Mouse (Mus musculus) layer of hippocampus, adult 6 months (tissue): Measurements from ENCODE around the gene Ddx60. TPM values are rescaled to one million over a fixed set of nuclear protein-coding genes. Genes with fewer than 3 reads are reported as not detected.

ENCODE experiments used
- long read RNA-seq, 2 experiments: library from polyadenylated mRNA; unstranded; transcript quantifications; one replicate each; pipeline ENCODE4 v2.0.0; 2019 to 2020
- polyA plus RNA-seq: library from polyadenylated mRNA; unstranded; fragments of <200 nt; fragmentation: Nextera tagmentation; gene quantifications from 2 replicates; pipeline ENCODE4 v1.2.3, GENCODE M21; 2021

Gene Ddx60
- polyA plus RNA-seq: 0.23 and 0.41 TPM in 2 replicates
- long read RNA-seq, experiment 1, partial matches to known transcripts: 1 of 2 reads
- long read RNA-seq, experiment 1, other reads (novel, unspliced or antisense): 1 of 2 reads
- long read RNA-seq, experiment 2: 0 reads

DNA sequence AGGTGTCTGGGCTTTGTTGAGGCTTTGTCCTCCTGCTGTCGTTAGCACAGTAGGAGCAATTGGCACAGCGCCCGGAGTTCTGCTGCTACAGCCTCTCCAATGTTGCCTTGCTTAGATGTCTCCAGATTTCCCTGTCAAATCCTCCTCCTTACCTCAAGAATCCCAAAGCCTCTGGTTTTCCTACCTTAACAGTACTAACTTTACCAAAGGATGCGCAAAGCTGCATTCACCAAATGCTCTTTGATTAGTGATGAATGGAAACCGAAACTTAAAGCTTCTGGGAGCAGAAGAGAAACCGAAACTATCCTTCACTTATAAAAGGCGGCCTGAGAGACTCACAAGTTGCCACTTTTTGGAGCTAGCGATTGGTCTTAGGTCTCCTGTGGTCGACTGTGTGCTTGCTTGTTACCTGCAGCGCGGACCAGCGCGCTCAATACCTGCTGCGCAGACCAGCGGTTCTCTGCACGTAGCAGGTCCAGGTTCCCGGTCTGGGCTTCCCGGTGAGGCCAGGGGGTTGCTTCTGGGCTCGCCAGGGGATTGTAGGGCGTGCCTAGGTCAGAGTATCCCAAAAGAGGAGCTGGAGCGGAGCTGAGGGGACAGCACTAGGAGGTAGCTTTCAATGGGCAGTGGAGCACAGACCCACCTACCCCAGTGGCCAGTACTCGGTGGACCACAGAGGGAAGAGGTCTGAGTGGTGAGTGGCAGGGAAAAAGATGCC is at the start of gene Ddx60:
Ddx60 (plus strand) TSS at position 311 of the 718 bp plus-strand sequence.

DNA sequence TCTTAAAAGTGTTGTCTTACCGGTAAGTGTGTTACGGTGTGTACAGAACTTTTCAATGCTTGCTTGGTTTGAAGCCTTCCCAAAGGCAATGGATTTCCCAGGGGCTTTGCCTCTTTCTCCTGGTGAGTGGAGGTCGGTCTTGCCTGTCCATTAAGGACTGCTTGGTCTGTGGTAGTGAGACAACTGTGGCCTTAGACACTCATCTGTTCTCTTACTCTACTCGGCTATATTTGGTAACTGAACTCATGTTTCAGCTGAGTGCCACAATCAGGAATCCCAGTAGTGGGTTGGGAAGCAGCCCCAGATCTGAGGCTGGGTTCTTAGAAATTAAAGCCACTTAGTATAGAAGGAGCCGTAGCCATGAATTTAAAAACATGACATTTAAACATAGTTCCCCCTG is 25.4 kb upstream of the Ddx60 start, which contains the start of gene Palld:
Palld (minus strand) TSS at position 170 of the 400 bp plus-strand sequence.

Other genes starting within 250 kb of the Ddx60 start
- gene Palld, start 25.4 kb upstream of the Ddx60 start, polyA plus RNA-seq: 3.1 TPM in 2 replicates
- 0.08 TPM in 1 of 2 replicates, not detected in the other for gene Anxa10, start 195.1 kb downstream of the Ddx60 start, polyA plus RNA-seq